Mouse (Mus musculus): ENCODE data around the gene Man2a1. TPM values are rescaled to one million over a fixed set of nuclear protein-coding genes. Genes with fewer than 3 reads are reported as not detected.

Gene Man2a1
- polyA plus RNA-seq, 1 experiment from 2014 or later: 8.1 TPM

GRCm38 (mm10) chr17:64615420-64615819 is 14.9 kb downstream of the Man2a1 start:
- H3K36me3 ChIP-seq: 0 out of 2 replicates have a peak, but pooled peaks cover 3% of the 10 kb centered on the region
- no peaks in the 10 kb centered on the region for H3K27me3 ChIP-seq
- H3K9ac ChIP-seq (replicated peaks): no peak overlapping the region
- no peak for ATAC-seq (ENCODE audit: insufficient number of reproducible peaks, insufficient read depth, low FRiP score, low TSS enrichment, low read depth)
- H3K4me3 ChIP-seq (replicated peaks): no peak overlapping the region
- WGBS: 87% methylated on average over 6 of the region's 6 CpGs
- H3K27ac ChIP-seq: no peak overlapping the region
- peaks cover 4% of the 10 kb centered on the region for H3K4me1 ChIP-seq (replicated peaks)
- no peaks in the 10 kb centered on the region for H3K9me3 ChIP-seq
- H3K4me2 ChIP-seq: no peak overlapping the region

DNA sequence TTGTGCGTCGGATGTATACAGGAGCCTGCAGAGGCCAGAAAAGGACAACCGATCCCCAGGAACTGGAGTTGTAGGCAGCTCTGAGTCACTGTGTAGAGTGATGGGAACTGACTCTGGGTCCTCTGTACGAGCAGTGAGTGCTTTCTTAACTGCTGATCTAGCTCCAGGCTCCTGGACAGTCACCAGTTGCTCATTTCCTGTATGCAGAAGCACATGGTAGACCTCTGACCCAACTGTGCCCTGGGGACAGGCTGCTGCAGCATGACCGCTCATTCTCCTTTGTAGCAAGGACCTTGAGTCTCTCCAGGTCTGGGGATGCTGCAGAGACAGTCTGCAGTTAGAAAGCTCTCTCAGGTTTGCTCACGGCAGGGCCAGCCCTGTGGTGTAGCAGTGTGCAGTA is 15.7 kb downstream of the Man2a1 start:
- H3K4me3 ChIP-seq (replicated peaks): no peak overlapping the region
- ATAC-seq (ENCODE audit: insufficient number of reproducible peaks, insufficient read depth, low FRiP score, low TSS enrichment, low read depth): no peak
- peaks cover 3% of the 10 kb centered on the region; the same call in 1 of the 2 replicates for H3K36me3 ChIP-seq
- no peak overlapping the region for H3K27ac ChIP-seq
- H3K4me1 ChIP-seq (replicated peaks): peaks cover 4% of the 10 kb centered on the region
- H3K9me3 ChIP-seq: no peaks in the 10 kb centered on the region
- WGBS: 78% methylated on average over 6 of the region's 6 CpGs
- H3K9ac ChIP-seq (replicated peaks): no peak overlapping the region
- no peak overlapping the region for H3K4me2 ChIP-seq
- no peaks in the 10 kb centered on the region for H3K27me3 ChIP-seq

GRCm38 (mm10) chr17:64617838-64618237 is 17.3 kb downstream of the Man2a1 start:
- peaks cover 4% of the 10 kb centered on the region for H3K4me1 ChIP-seq (replicated peaks)
- no peak overlapping the region for H3K4me2 ChIP-seq
- no peak overlapping the region for H3K9ac ChIP-seq (replicated peaks)
- H3K27me3 ChIP-seq: no peaks in the 10 kb centered on the region
- 90% methylated on average over 4 of the region's 4 CpGs for WGBS
- ATAC-seq (ENCODE audit: insufficient number of reproducible peaks, insufficient read depth, low FRiP score, low TSS enrichment, low read depth): no peak
- no peak overlapping the region for H3K27ac ChIP-seq
- peaks cover 3% of the 10 kb centered on the region; the same call in 1 of the 2 replicates for H3K36me3 ChIP-seq
- no peak overlapping the region for H3K4me3 ChIP-seq (replicated peaks)
- H3K9me3 ChIP-seq: no peaks in the 10 kb centered on the region

- no peak overlapping the region for H3K27ac ChIP-seq
- no peak overlapping the region for H3K9ac ChIP-seq (replicated peaks)
- no peaks in the 10 kb centered on the region for H3K9me3 ChIP-seq
- peaks cover 4% of the 10 kb centered on the region; the same call in 1 of the 2 replicates for H3K4me1 ChIP-seq (replicated peaks)
- ATAC-seq (ENCODE audit: insufficient number of reproducible peaks, insufficient read depth, low FRiP score, low TSS enrichment, low read depth): no peak
- H3K27me3 ChIP-seq: no peaks in the 10 kb centered on the region
- H3K36me3 ChIP-seq: peaks cover 3% of the 10 kb centered on the region; the same call in 1 of the 2 replicates
- H3K4me3 ChIP-seq (replicated peaks): no peak overlapping the region
- 84% methylated on average over 4 of the region's 4 CpGs for WGBS
- H3K4me2 ChIP-seq: no peak overlapping the region
Measured at GRCm38 (mm10) chr17:64618996-64619395, 18.5 kb downstream of the Man2a1 start.

GRCm38 (mm10) chr17:64620135-64620534 is 19.6 kb downstream of the Man2a1 start:
- whole genome bisulfite sequencing: 81% methylated on average over 9 of the region's 9 CpGs
- Histone ChIP-seq H3K9ac (replicated peaks) (no peak overlapping the region), H3K4me1 (replicated peaks) (peaks cover 4% of the 10 kb centered on the region; the same call in 1 of the 2 replicates), H3K27ac (no peak overlapping the region), H3K9me3 (no peaks in the 10 kb centered on the region), H3K4me3 (replicated peaks) (no peak overlapping the region), H3K4me2 (no peak overlapping the region), H3K36me3 (peaks cover 3% of the 10 kb centered on the region), H3K27me3 (no peaks in the 10 kb centered on the region)
- no peak for ATAC-seq (ENCODE audit: insufficient number of reproducible peaks, insufficient read depth, low FRiP score, low TSS enrichment, low read depth)

- Histone ChIP-seq H3K4me2 (no peak overlapping the region), H3K36me3 (peaks cover 8% of the 10 kb centered on the region), H3K9ac (replicated peaks) (no peak overlapping the region), H3K4me3 (replicated peaks) (no peak overlapping the region), H3K27me3 (no peaks in the 10 kb centered on the region), H3K27ac (no peak overlapping the region), H3K4me1 (replicated peaks) (peaks cover 4% of the 10 kb centered on the region; the same call in 1 of the 2 replicates), H3K9me3 (no peaks in the 10 kb centered on the region)
- 91% methylated on average over 3 of the region's 3 CpGs for WGBS
- ATAC-seq (ENCODE audit: insufficient number of reproducible peaks, insufficient read depth, low FRiP score, low TSS enrichment, low read depth): no peak
Measured at GRCm38 (mm10) chr17:64620627-64621026, 20.1 kb downstream of the Man2a1 start.

DNA sequence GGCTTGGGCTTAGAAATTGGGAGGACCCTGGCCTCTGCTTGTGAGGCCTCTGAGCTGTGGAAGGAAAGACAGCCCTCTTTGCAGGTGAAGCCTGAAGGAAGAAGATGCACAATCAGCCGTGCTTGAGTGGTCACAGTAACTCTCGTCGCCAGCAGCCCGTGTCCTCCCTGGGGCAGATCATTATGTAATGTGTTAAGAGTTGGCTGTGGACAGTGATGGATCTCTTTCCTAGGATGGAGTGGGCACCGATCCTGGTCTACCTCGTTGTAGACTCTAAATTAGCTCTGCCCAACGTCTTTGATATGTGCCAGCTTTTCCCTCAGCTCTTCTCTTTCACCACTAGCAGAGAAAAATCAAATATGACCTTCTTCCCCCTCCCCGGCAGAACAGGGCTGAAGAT is 20.7 kb downstream of the Man2a1 start:
- WGBS: 78% methylated on average over 8 of the region's 8 CpGs
- no peak overlapping the region for H3K27ac ChIP-seq
- H3K36me3 ChIP-seq: peaks cover 13% of the 10 kb centered on the region
- no peak overlapping the region for H3K9ac ChIP-seq (replicated peaks)
- peaks cover 3% of the 10 kb centered on the region; the same call in 1 of the 2 replicates for H3K4me1 ChIP-seq (replicated peaks)
- no peak for ATAC-seq (ENCODE audit: insufficient number of reproducible peaks, insufficient read depth, low FRiP score, low TSS enrichment, low read depth)
- H3K27me3 ChIP-seq: no peaks in the 10 kb centered on the region
- no peak overlapping the region for H3K4me3 ChIP-seq (replicated peaks)
- H3K4me2 ChIP-seq: no peak overlapping the region
- no peaks in the 10 kb centered on the region for H3K9me3 ChIP-seq

DNA sequence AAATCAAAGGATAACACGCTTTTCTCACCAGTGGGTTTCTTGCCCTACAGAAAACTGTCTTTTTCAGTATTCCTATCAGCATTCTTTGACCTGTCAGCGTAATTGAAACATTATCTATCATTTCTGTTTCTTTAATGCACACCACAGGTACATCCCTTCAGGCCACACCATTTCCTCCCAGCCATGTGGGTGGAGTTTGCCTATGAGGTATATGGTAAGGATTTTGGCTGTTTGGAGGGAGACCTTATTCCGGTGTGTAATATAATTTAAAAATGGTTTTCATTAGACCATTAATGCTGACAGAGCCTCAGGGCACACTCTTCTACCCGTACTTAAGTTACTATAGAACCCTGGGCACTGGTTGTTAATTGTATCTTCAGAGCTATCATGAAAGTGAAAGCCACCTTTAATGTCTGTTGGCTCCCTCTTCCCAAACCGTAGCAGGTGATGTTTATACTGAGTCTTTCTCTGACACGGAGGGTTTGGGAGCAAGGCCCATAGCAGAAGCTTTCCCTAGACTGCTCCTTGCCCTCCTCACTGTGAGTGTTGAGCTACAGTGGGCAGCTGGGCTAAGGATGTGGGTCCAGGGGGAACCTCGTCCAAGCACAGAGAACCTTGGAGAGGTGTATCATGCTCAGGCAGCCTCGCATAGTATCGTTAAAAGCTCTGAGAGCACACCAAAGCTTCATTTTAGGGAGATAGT is 21.3 kb downstream of the Man2a1 start:
- Histone ChIP-seq H3K9me3 (no peaks in the 10 kb centered on the region), H3K4me3 (replicated peaks) (no peak overlapping the region), H3K27ac (no peak overlapping the region), H3K4me1 (replicated peaks) (no peaks in the 10 kb centered on the region), H3K36me3 (peaks cover 16% of the 10 kb centered on the region), H3K9ac (replicated peaks) (no peak overlapping the region), H3K4me2 (no peak overlapping the region), H3K27me3 (no peaks in the 10 kb centered on the region)
- WGBS: 78% methylated on average over 9 of the region's 9 CpGs
- no peak for ATAC-seq (ENCODE audit: insufficient number of reproducible peaks, insufficient read depth, low FRiP score, low TSS enrichment, low read depth)

DNA sequence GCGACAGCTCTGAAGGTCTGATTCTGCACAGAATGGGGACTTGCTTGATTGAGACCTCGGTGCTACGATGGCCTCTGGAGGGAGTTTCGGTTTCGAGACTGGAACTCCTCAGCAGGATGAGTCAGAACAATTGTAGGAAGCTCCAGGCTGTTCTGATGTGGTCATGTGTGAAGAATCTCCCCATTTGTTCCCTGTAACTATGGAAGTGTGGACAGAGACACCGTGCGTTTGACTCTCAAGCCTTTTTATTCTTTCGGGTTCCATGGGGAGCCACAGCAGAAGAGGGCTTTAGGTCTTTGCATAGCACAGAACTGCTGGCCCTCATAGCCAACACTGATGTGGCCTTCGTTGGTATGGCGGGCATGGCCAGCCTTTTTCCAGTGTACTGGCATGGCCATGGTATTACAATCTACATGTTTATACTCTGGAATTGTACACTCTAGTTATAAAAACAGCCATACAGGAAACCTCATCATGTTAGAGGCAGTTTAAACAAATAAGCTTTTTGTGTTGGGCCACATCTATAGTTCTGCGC is 21.9 kb downstream of the Man2a1 start:
- Histone ChIP-seq H3K4me2 (no peak overlapping the region), H3K36me3 (peaks cover 20% of the 10 kb centered on the region), H3K9me3 (no peaks in the 10 kb centered on the region), H3K9ac (replicated peaks) (no peak overlapping the region), H3K4me3 (replicated peaks) (no peak overlapping the region), H3K27ac (no peak overlapping the region), H3K4me1 (replicated peaks) (no peaks in the 10 kb centered on the region), H3K27me3 (no peaks in the 10 kb centered on the region)
- no peak for ATAC-seq (ENCODE audit: insufficient number of reproducible peaks, insufficient read depth, low FRiP score, low TSS enrichment, low read depth)
- 88% methylated on average over 11 of the region's 11 CpGs for WGBS

DNA sequence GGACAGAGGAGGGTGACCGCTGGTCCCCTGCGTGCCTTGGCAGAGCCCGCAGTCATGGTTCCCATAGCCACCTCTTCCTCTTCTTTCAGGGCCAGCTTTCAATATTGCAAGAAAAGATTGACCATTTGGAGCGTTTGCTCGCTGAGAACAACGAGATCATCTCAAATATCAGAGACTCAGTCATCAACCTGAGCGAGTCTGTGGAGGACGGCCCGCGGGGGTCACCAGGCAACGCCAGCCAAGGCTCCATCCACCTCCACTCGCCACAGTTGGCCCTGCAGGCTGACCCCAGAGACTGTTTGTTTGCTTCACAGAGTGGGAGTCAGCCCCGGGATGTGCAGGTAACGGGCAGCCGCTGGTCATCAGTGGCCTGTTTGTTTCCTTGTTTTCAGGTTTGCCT is 23.9 kb downstream of the Man2a1 start:
- Histone ChIP-seq H3K36me3 (peaks cover 21% of the 10 kb centered on the region), H3K27ac (no peak overlapping the region), H3K9ac (replicated peaks) (no peak overlapping the region), H3K27me3 (no peaks in the 10 kb centered on the region), H3K4me2 (no peak overlapping the region), H3K4me1 (replicated peaks) (no peaks in the 10 kb centered on the region), H3K9me3 (no peaks in the 10 kb centered on the region), H3K4me3 (replicated peaks) (no peak overlapping the region)
- WGBS: 83% methylated on average over 15 of the region's 15 CpGs
- ATAC-seq (ENCODE audit: insufficient number of reproducible peaks, insufficient read depth, low FRiP score, low TSS enrichment, low read depth): no peak

- WGBS: 69% methylated on average over 5 of the region's 5 CpGs
- H3K9me3 ChIP-seq: no peaks in the 10 kb centered on the region
- H3K36me3 ChIP-seq: peaks cover 41% of the 10 kb centered on the region
- no peak overlapping the region for H3K27ac ChIP-seq
- no peak overlapping the region for H3K4me2 ChIP-seq
- no peak for ATAC-seq (ENCODE audit: insufficient number of reproducible peaks, insufficient read depth, low FRiP score, low TSS enrichment, low read depth)
- no peaks in the 10 kb centered on the region for H3K27me3 ChIP-seq
- no peak overlapping the region for H3K4me3 ChIP-seq (replicated peaks)
- no peaks in the 10 kb centered on the region for H3K4me1 ChIP-seq (replicated peaks)
- no peak overlapping the region for H3K9ac ChIP-seq (replicated peaks)
Measured at GRCm38 (mm10) chr17:64628796-64629195, 28.3 kb downstream of the Man2a1 start.

DNA sequence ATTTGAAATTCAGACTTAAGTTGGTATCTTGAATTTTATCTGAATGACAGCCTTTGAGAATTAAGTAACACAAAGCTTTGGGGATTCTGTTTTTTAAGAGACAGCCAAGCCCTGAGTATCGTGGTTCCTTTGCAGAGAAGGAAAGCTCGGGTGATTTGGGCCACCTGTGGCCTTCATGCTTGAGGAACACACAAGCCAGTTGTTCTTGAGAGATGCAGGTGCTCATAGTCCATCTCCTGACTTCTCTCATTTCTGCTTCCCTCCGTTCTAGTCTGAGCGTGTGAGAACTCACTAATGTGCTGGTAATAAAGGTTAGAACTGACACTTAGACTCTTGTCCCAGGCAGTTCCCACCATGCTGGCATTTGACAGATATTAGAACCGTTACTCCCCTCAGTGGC is 28.9 kb downstream of the Man2a1 start:
- Histone ChIP-seq H3K4me3 (replicated peaks) (no peak overlapping the region), H3K27ac (no peak overlapping the region), H3K4me2 (no peak overlapping the region), H3K27me3 (no peaks in the 10 kb centered on the region), H3K4me1 (replicated peaks) (no peaks in the 10 kb centered on the region), H3K36me3 (peaks cover 41% of the 10 kb centered on the region), H3K9ac (replicated peaks) (no peak overlapping the region), H3K9me3 (no peaks in the 10 kb centered on the region)
- no peak for ATAC-seq (ENCODE audit: insufficient number of reproducible peaks, insufficient read depth, low FRiP score, low TSS enrichment, low read depth)
- WGBS: 82% methylated on average over 5 of the region's 5 CpGs

Measured in limb, embryonic 12.5 days (tissue).